Mouse (Mus musculus): ENCODE results near the gene Fam186b. TPM values are rescaled to one million over a fixed set of nuclear protein-coding genes. Genes with fewer than 3 reads are reported as not detected.

Fam186b gene
- polyA plus RNA-seq, 1 experiment from 2014 or later: 0.04 TPM

DNA sequence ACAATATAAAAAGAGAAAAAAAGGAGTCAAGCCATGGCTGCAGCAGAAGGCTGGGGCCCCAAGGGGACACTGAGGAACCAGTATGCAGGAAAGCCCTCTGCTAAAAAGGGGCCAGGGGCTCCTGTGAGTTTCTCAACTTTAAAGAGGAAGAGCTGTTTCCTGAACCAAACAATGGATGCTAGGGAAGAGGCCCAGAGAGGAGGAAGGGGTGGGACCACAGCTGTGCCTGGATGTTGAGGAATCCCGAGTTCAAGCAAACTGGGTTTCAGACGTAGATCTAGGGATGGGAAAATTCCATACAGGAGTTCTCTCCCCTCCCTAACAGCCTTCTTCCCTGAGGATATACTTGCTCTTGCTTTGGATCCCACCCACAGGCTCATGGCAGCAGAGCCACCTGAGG lies 30.7 kb upstream of the Fam186b start:
- WGBS (ENCODE audit: insufficient replicate concordance): 31% methylated on average over 2 of the region's 2 CpGs
- peaks cover 5% of the 10 kb centered on the region for H3K36me3 ChIP-seq (ENCODE audit: control insufficient read depth, insufficient read depth)
- H3K4me2 ChIP-seq (ENCODE audit: low read depth, low read length): no peak overlapping the region
- ATAC-seq (ENCODE audit: low read depth): peak; percentile 39; the same call in 1 of the 2 replicates
- H3K9me3 ChIP-seq (replicated peaks; ENCODE audit: control insufficient read depth, low read length): no peaks in the 10 kb centered on the region
- H3K9ac ChIP-seq (ENCODE audit: low read depth, low read length): no peak overlapping the region
- H3K27me3 ChIP-seq (ENCODE audit: control insufficient read depth, insufficient read depth, low read depth, low read length): no peaks in the 10 kb centered on the region
- no peak overlapping the region for H3K27ac ChIP-seq (ENCODE audit: low read length)
- H3K4me1 ChIP-seq (ENCODE audit: control insufficient read depth, low read depth, low read length): peaks cover 9% of the 10 kb centered on the region
- H3K4me3 ChIP-seq (ENCODE audit: low read depth, low read length): no peak overlapping the region

- Histone ChIP-seq H3K4me2 (ENCODE audit: low read depth, low read length) (no peak overlapping the region), H3K27ac (ENCODE audit: low read length) (no peak overlapping the region), H3K4me1 (ENCODE audit: control insufficient read depth, low read depth, low read length) (peaks cover 2% of the 10 kb centered on the region; the same call in 1 of the 2 replicates), H3K4me3 (ENCODE audit: low read depth, low read length) (no peak overlapping the region), H3K27me3 (ENCODE audit: control insufficient read depth, insufficient read depth, low read depth, low read length) (no peaks in the 10 kb centered on the region), H3K36me3 (ENCODE audit: control insufficient read depth, insufficient read depth) (peaks cover 5% of the 10 kb centered on the region), H3K9me3 (replicated peaks; ENCODE audit: control insufficient read depth, low read length) (no peaks in the 10 kb centered on the region), H3K9ac (ENCODE audit: low read depth, low read length) (no peak overlapping the region)
- no peak for ATAC-seq (ENCODE audit: low read depth)
- WGBS (ENCODE audit: insufficient replicate concordance): 73% methylated on average over 6 of the region's 6 CpGs
Measured at GRCm38 (mm10) chr15:99325598-99325997, 29.9 kb upstream of the Fam186b start.

DNA sequence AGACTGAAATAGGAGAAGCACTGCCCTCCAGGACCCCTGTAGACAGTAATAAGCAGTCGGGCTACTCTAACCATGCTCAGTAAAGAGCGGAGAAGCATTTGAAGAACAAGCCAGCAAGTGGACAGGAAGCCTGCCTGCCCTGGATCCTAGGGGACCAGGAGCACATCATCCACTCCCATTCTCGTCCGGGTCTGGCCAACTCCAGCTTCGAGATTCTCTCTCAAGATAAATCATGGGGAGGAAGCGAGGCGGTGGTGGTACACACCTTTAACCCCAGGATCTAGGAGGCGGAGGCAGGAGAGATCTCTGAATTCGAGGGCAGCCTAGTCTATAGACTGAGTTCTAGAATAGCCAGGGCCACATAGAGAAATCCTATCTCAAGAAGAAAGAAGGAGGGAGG lies 28.5 kb upstream of the Fam186b start:
- WGBS (ENCODE audit: insufficient replicate concordance): 63% methylated on average over 9 of the region's 9 CpGs
- no peak for ATAC-seq (ENCODE audit: low read depth)
- H3K4me1 ChIP-seq (ENCODE audit: control insufficient read depth, low read depth, low read length): no peaks in the 10 kb centered on the region
- H3K36me3 ChIP-seq (ENCODE audit: control insufficient read depth, insufficient read depth): peaks cover 5% of the 10 kb centered on the region
- no peak overlapping the region for H3K4me2 ChIP-seq (ENCODE audit: low read depth, low read length)
- H3K4me3 ChIP-seq (ENCODE audit: low read depth, low read length): no peak overlapping the region
- H3K27ac ChIP-seq (ENCODE audit: low read length): no peak overlapping the region
- no peaks in the 10 kb centered on the region for H3K27me3 ChIP-seq (ENCODE audit: control insufficient read depth, insufficient read depth, low read depth, low read length)
- no peak overlapping the region for H3K9ac ChIP-seq (ENCODE audit: low read depth, low read length)
- H3K9me3 ChIP-seq (replicated peaks; ENCODE audit: control insufficient read depth, low read length): no peaks in the 10 kb centered on the region

DNA sequence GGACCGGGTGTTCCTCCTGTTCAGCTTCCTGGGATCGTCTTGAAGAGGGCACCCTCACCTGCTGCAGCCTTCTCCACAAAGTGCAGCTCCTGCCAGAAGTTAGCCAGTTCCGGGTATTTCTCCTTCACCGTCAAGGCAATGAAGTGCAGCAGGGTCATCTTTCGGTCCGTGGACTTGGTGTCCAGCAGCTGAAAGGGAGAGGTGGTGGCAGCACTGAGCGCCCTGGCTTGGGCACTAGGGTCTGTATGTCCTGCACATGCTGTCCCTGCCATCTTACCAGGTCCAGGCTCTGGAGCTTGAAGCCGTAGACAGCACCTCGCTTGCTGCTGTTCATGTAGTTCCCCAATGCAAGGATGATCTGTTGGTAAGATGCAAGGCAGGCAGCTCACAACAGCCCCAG lies 25.3 kb upstream of the Fam186b start:
- Histone ChIP-seq H3K9ac (ENCODE audit: low read depth, low read length) (no peak overlapping the region), H3K27ac (ENCODE audit: low read length) (no peak overlapping the region), H3K4me1 (ENCODE audit: control insufficient read depth, low read depth, low read length) (no peaks in the 10 kb centered on the region), H3K4me2 (ENCODE audit: low read depth, low read length) (no peak overlapping the region), H3K36me3 (ENCODE audit: control insufficient read depth, insufficient read depth) (peaks cover 5% of the 10 kb centered on the region), H3K27me3 (ENCODE audit: control insufficient read depth, insufficient read depth, low read depth, low read length) (no peaks in the 10 kb centered on the region), H3K4me3 (ENCODE audit: low read depth, low read length) (no peak overlapping the region), H3K9me3 (replicated peaks; ENCODE audit: control insufficient read depth, low read length) (no peaks in the 10 kb centered on the region)
- WGBS (ENCODE audit: insufficient replicate concordance): 63% methylated on average over 9 of the region's 9 CpGs
- no peak for ATAC-seq (ENCODE audit: low read depth)

GRCm38 (mm10) chr15:99320168-99320674 lies 24.5 kb upstream of the Fam186b start:
- no peaks in the 10 kb centered on the region for H3K27me3 ChIP-seq (ENCODE audit: control insufficient read depth, insufficient read depth, low read depth, low read length)
- no peak for ATAC-seq (ENCODE audit: low read depth)
- H3K4me2 ChIP-seq (ENCODE audit: low read depth, low read length): no peak overlapping the region
- H3K4me1 ChIP-seq (ENCODE audit: control insufficient read depth, low read depth, low read length): no peaks in the 10 kb centered on the region
- H3K27ac ChIP-seq (ENCODE audit: low read length): no peak overlapping the region
- H3K9me3 ChIP-seq (replicated peaks; ENCODE audit: control insufficient read depth, low read length): no peaks in the 10 kb centered on the region
- H3K4me3 ChIP-seq (ENCODE audit: low read depth, low read length): no peak overlapping the region
- no peak overlapping the region for H3K9ac ChIP-seq (ENCODE audit: low read depth, low read length)
- 69% methylated on average over 10 of the region's 10 CpGs for WGBS (ENCODE audit: insufficient replicate concordance)
- peaks cover 5% of the 10 kb centered on the region for H3K36me3 ChIP-seq (ENCODE audit: control insufficient read depth, insufficient read depth)

DNA sequence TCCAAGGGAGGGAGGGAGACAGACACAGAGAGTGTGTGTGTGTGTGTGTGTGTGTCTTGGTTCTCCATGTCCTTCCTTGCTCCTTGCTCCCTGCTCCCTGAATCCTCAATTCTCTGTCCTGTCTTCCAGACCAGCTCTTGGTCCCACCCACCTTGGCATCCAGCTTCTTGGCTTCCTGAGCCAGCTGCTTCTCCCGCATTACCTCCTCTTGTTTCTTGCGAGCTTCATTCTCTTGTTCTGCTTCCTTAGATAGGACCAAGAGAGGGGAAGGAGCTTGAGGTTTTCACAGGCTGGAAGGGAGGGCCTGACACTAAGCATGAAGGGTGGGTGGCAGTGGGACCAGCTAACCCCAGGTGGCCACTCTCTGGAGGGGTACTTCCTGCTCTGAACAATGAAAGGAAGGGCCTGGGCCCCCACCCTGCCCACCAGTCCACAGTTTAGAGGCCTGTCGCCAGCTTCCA lies 23.8 kb upstream of the Fam186b start:
- no peak for ATAC-seq (ENCODE audit: low read depth)
- H3K4me3 ChIP-seq (ENCODE audit: low read depth, low read length): no peak overlapping the region
- no peaks in the 10 kb centered on the region for H3K27me3 ChIP-seq (ENCODE audit: control insufficient read depth, insufficient read depth, low read depth, low read length)
- no peaks in the 10 kb centered on the region for H3K9me3 ChIP-seq (replicated peaks; ENCODE audit: control insufficient read depth, low read length)
- H3K27ac ChIP-seq (ENCODE audit: low read length): no peak overlapping the region
- peaks cover 5% of the 10 kb centered on the region for H3K36me3 ChIP-seq (ENCODE audit: control insufficient read depth, insufficient read depth)
- no peak overlapping the region for H3K4me2 ChIP-seq (ENCODE audit: low read depth, low read length)
- no peak overlapping the region for H3K9ac ChIP-seq (ENCODE audit: low read depth, low read length)
- no peaks in the 10 kb centered on the region for H3K4me1 ChIP-seq (ENCODE audit: control insufficient read depth, low read depth, low read length)
- WGBS (ENCODE audit: insufficient replicate concordance): 42% methylated on average over 3 of the region's 3 CpGs

GRCm38 (mm10) chr15:99318861-99319410 lies 23.2 kb upstream of the Fam186b start:
- Histone ChIP-seq H3K9ac (ENCODE audit: low read depth, low read length) (no peak overlapping the region), H3K4me3 (ENCODE audit: low read depth, low read length) (no peak overlapping the region), H3K27ac (ENCODE audit: low read length) (no peak overlapping the region), H3K36me3 (ENCODE audit: control insufficient read depth, insufficient read depth) (peaks cover 5% of the 10 kb centered on the region), H3K4me1 (ENCODE audit: control insufficient read depth, low read depth, low read length) (no peaks in the 10 kb centered on the region), H3K27me3 (ENCODE audit: control insufficient read depth, insufficient read depth, low read depth, low read length) (no peaks in the 10 kb centered on the region), H3K9me3 (replicated peaks; ENCODE audit: control insufficient read depth, low read length) (no peaks in the 10 kb centered on the region), H3K4me2 (ENCODE audit: low read depth, low read length) (no peak overlapping the region)
- WGBS (ENCODE audit: insufficient replicate concordance): 66% methylated on average over 14 of the region's 14 CpGs
- no peak for ATAC-seq (ENCODE audit: low read depth)

DNA sequence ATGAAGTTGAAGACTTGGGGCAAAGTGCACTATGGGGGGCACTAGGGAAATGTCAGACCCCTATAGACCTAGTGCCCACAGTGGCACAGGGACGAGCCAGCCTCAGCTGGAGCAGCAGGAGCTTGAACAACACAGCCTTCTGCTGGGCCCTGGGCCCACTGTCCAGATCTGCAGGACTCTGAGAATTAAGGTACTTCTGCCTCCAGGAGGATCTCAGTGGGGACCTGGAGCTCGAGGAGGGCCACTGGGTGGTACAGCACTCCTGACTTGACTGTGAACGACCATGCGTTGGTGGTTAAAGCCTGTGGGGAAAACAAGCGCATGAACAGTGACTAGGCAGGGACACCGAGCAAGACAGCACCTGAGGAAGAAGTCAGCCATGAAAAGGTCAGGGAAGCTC lies 22.4 kb upstream of the Fam186b start:
- no peak overlapping the region for H3K27ac ChIP-seq (ENCODE audit: low read length)
- H3K36me3 ChIP-seq (ENCODE audit: control insufficient read depth, insufficient read depth): peaks cover 3% of the 10 kb centered on the region
- no peaks in the 10 kb centered on the region for H3K9me3 ChIP-seq (replicated peaks; ENCODE audit: control insufficient read depth, low read length)
- no peak overlapping the region for H3K4me2 ChIP-seq (ENCODE audit: low read depth, low read length)
- ATAC-seq (ENCODE audit: low read depth): no peak
- no peak overlapping the region for H3K9ac ChIP-seq (ENCODE audit: low read depth, low read length)
- 71% methylated on average over 6 of the region's 6 CpGs for WGBS (ENCODE audit: insufficient replicate concordance)
- H3K4me1 ChIP-seq (ENCODE audit: control insufficient read depth, low read depth, low read length): no peaks in the 10 kb centered on the region
- no peak overlapping the region for H3K4me3 ChIP-seq (ENCODE audit: low read depth, low read length)
- H3K27me3 ChIP-seq (ENCODE audit: control insufficient read depth, insufficient read depth, low read depth, low read length): no peaks in the 10 kb centered on the region

DNA sequence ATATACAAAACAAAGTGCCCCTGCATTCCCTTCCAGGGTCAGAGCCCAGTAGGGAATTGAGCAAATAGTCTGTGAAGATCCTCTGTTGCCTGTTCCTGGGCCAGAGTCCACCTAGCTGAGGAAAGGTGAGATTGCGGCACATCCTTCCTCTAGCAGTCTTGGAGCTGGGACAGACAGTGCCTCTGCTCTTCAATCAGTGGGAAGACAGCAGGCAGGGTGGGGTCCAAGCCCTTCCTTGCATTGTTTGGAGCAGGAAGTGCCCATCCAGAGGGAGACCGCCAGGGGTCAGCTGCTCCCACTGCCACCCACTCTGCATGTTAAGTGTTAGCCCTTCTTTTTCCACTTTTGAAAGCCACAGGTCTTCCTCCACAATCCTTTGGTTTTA lies 21.6 kb upstream of the Fam186b start:
- no peak overlapping the region for H3K9ac ChIP-seq (ENCODE audit: low read depth, low read length)
- H3K27ac ChIP-seq (ENCODE audit: low read length): peak overlapping the region; percentile 34; the same call in 1 of the 2 replicates
- H3K4me3 ChIP-seq (ENCODE audit: low read depth, low read length): no peak overlapping the region
- no peaks in the 10 kb centered on the region for H3K9me3 ChIP-seq (replicated peaks; ENCODE audit: control insufficient read depth, low read length)
- WGBS (ENCODE audit: insufficient replicate concordance): 58% methylated on average over 2 of the region's 2 CpGs
- H3K4me2 ChIP-seq (ENCODE audit: low read depth, low read length): no peak overlapping the region
- ATAC-seq (ENCODE audit: low read depth): 0 out of 2 replicates have a peak, but pooled peaks have one; percentile 40
- H3K4me1 ChIP-seq (ENCODE audit: control insufficient read depth, low read depth, low read length): no peaks in the 10 kb centered on the region
- no peaks in the 10 kb centered on the region for H3K27me3 ChIP-seq (ENCODE audit: control insufficient read depth, insufficient read depth, low read depth, low read length)
- peaks cover 2% of the 10 kb centered on the region; the same call in 1 of the 2 replicates for H3K36me3 ChIP-seq (ENCODE audit: control insufficient read depth, insufficient read depth)

All from liver, embryonic 16.5 days (tissue).